Comparison of ENCODE assay signal across 8 mouse cellular contexts in genomic region chr12:80115142-80115862, GRCm38 (mm10). TPM values are rescaled to one million over a fixed set of nuclear protein-coding genes. Genes with fewer than 3 reads are reported as not detected.
DNase-seq lines count a peak whose midpoint lies in the region; ATAC-seq and TF ChIP-seq lines count a peak whose summit lies in the region.

No protein-coding gene starts in this region.

- WGBS in forebrain, embryonic 16.5 days: under 1% methylated on average over 71 of the region's 71 CpGs

- H3K27ac ChIP-seq in forebrain, embryonic 16.5 days (ENCODE audit: low read length): peak overlapping the region; percentile 90

- peak overlapping the region; percentile 82 for H3K4me3 ChIP-seq in G1E (ENCODE audit: low read depth, low read length)
- H3K4me3 ChIP-seq in forebrain, embryonic 16.5 days (replicated peaks; ENCODE audit: low read length): peak overlapping the region; percentile 72

- intact Hi-C loops in heart, postnatal 36 days (cut with DNase I): loop anchor here (1.0 to 2.0 kb wide), 2 partner anchors 17 to 209 kb away; no protein-coding TSS in a partner anchor

- peak overlapping the region; percentile 76 for H3K9ac ChIP-seq in forebrain, embryonic 16.5 days (replicated peaks; ENCODE audit: low read depth, low read length)

- DNase-seq in G1E (ENCODE audit: low spot score): peak; percentile 95
- peak; percentile 91 for DNase-seq in cerebellum, adult 11-12 months
- peak; percentile 79 to 90 for DNase-seq in heart, postnatal 36 days
- peak; percentile 74 for DNase-seq in layer of hippocampus, adult 9-11 months
- peak; percentile 86 for DNase-seq in lung, postnatal 25 days (ENCODE audit: low spot score)
- DNase-seq in retina, postnatal 1 day: peak; percentile 92
- peak; percentile 89 for DNase-seq in thymus, postnatal 4 days

- peaks cover 33% of the 10 kb centered on the region for H3K36me3 ChIP-seq in G1E (replicated peaks)
- H3K36me3 ChIP-seq in forebrain, embryonic 16.5 days (ENCODE audit: control insufficient read depth, insufficient read depth): 0 out of 2 replicates have a peak, but pooled peaks cover under 1% of the 10 kb centered on the region

- TF ChIP-seq CTCF in G1E (IDR thresholded peaks at IDR 0.05; ENCODE audit: low read depth, low read length): no peak

- peak overlapping the region; percentile 73 for H3K4me2 ChIP-seq in forebrain, embryonic 16.5 days (ENCODE audit: low read length)

- no peak; the same call in 1 of the 2 replicates for ATAC-seq in G1E (ENCODE audit: extremely low read depth, insufficient number of reproducible peaks, low FRiP score, poor library complexity, severe bottlenecking)
- peak; percentile 90 for ATAC-seq in forebrain, embryonic 16.5 days

- H3K9me3 ChIP-seq in G1E (replicated peaks): no peaks in the 10 kb centered on the region
- no peaks in the 10 kb centered on the region for H3K9me3 ChIP-seq in forebrain, embryonic 16.5 days (ENCODE audit: control insufficient read depth, low read length)

- no peaks in the 10 kb centered on the region for H3K27me3 ChIP-seq in G1E (ENCODE audit: insufficient read depth, low read length)
- peaks cover 17% of the 10 kb centered on the region; the same call in 1 of the 2 replicates for H3K27me3 ChIP-seq in forebrain, embryonic 16.5 days (replicated peaks; ENCODE audit: control insufficient read depth, insufficient read depth, low read length)

- H3K4me1 ChIP-seq in G1E (ENCODE audit: insufficient read depth, low read depth, low read length): peaks cover 66% of the 10 kb centered on the region
- peaks cover 55% of the 10 kb centered on the region for H3K4me1 ChIP-seq in forebrain, embryonic 16.5 days (replicated peaks; ENCODE audit: control insufficient read depth, insufficient read depth, low read length)

RNA-seq across cellular contexts. Expression of gene Zfp36l1, which starts 2.5 kb away (rescaled TPM):
- 281 and 283 TPM in 2 replicates for total RNA-seq in G1E (2014; fragmentation: Nextera tagmentation)
- 31.4 and 40.3 TPM in 2 replicates for total RNA-seq in G1E (2017)
- polyA plus RNA-seq in G1E (2012): 357 and 385 TPM in 2 replicates
- polyA plus RNA-seq in forebrain, embryonic 16.5 days (2015; fragmentation: Nextera tagmentation; extraction: Ambion mirVana): 22.6 and 26.7 TPM in 2 replicates
- total RNA-seq in heart, postnatal 36 days (2021): 100 to 1,000 TPM in 1 of 2 experiments, 10 to 100 TPM in 1; 94.2 to 109 TPM
